Mouse (Mus musculus): ENCODE measurements around the gene Iqck. TPM values are rescaled to one million over a fixed set of nuclear protein-coding genes. Genes with fewer than 3 reads are reported as not detected.
A peak's percentile ranks its signal among the peaks of the same experiment; 100 is the strongest.

The Iqck gene
- polyA plus RNA-seq, 1 experiment from 2014 or later = 3.8 TPM

DNA sequence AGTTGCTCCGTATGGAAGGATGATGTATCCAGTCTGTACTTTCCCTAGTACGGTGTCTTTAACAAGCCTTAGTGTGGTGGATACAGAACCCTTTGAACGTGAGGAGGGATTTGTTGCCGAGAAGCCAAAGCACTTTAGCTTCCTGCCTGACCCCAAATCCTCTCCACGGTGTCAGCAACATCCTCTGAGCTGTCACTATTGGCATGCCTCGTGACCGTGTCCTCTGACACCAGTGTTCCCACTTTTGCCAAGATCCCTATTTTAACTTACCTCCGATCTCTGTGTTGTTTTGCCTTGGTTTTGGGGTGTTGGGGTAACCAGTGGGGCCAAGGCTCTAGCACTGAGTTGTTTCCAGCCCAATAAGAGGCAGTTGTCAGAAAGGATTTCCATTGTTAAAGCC is 115.9 kb downstream of the Iqck start:
- H3K4me1 ChIP-seq (ENCODE audit: control insufficient read depth, insufficient read depth, low read depth, low read length) = peaks cover 6% of the 10 kb centered on the region

GRCm38 (mm10) chr7:118972306-118972705 is 116.8 kb downstream of the Iqck start:
- no peak overlapping the region for H3K9ac ChIP-seq (ENCODE audit: low read depth, low read length)
- H3K4me1 ChIP-seq (ENCODE audit: control insufficient read depth, insufficient read depth, low read depth, low read length) = peaks cover 14% of the 10 kb centered on the region
- H3K27me3 ChIP-seq (replicated peaks; ENCODE audit: control insufficient read depth, insufficient read depth, low read length) = no peaks in the 10 kb centered on the region
- H3K36me3 ChIP-seq (ENCODE audit: control insufficient read depth, insufficient read depth, low read length) = no peaks in the 10 kb centered on the region; the same call in 1 of the 2 replicates
- H3K4me2 ChIP-seq (ENCODE audit: low read length) = no peak overlapping the region
- H3K4me3 ChIP-seq (ENCODE audit: low read length) = no peak overlapping the region
- H3K9me3 ChIP-seq (ENCODE audit: control insufficient read depth, low read length) = no peaks in the 10 kb centered on the region
- ATAC-seq = no peak
- H3K27ac ChIP-seq (ENCODE audit: low read depth, low read length) = no peak overlapping the region
- 20% methylated on average over 5 of the region's 5 CpGs for WGBS

More for the DNA sequence above, 115.9 kb downstream of the Iqck start:
- Histone ChIP-seq H3K27ac (ENCODE audit: low read depth, low read length) (no peak overlapping the region), H3K4me3 (ENCODE audit: low read length) (no peak overlapping the region), H3K36me3 (ENCODE audit: control insufficient read depth, insufficient read depth, low read length) (no peaks in the 10 kb centered on the region; the same call in 1 of the 2 replicates), H3K9me3 (ENCODE audit: control insufficient read depth, low read length) (no peaks in the 10 kb centered on the region), H3K9ac (ENCODE audit: low read depth, low read length) (no peak overlapping the region), H3K27me3 (replicated peaks; ENCODE audit: control insufficient read depth, insufficient read depth, low read length) (no peaks in the 10 kb centered on the region), H3K4me2 (ENCODE audit: low read length) (no peak overlapping the region)
- ATAC-seq = no peak
- 79% methylated on average over 8 of the region's 8 CpGs for WGBS

- H3K27ac ChIP-seq (ENCODE audit: low read depth, low read length) = no peak overlapping the region
- ATAC-seq = no peak
- WGBS = 80% methylated on average over 4 of the region's 4 CpGs
Observed at GRCm38 (mm10) chr7:118973377-118973776, 117.8 kb downstream of the Iqck start.

GRCm38 (mm10) chr7:118975837-118976236 is 120.3 kb downstream of the Iqck start:
- ATAC-seq = no peak
- Histone ChIP-seq H3K36me3 (ENCODE audit: control insufficient read depth, insufficient read depth, low read length) (no peaks in the 10 kb centered on the region; the same call in 1 of the 2 replicates), H3K4me1 (ENCODE audit: control insufficient read depth, insufficient read depth, low read depth, low read length) (peaks cover 14% of the 10 kb centered on the region), H3K9me3 (ENCODE audit: control insufficient read depth, low read length) (no peaks in the 10 kb centered on the region), H3K9ac (ENCODE audit: low read depth, low read length) (no peak overlapping the region), H3K27me3 (replicated peaks; ENCODE audit: control insufficient read depth, insufficient read depth, low read length) (no peaks in the 10 kb centered on the region), H3K4me2 (ENCODE audit: low read length) (peak overlapping the region; percentile 6), H3K4me3 (ENCODE audit: low read length) (no peak overlapping the region), H3K27ac (ENCODE audit: low read depth, low read length) (peak overlapping the region; percentile 44)
- 71% methylated on average over 3 of the region's 3 CpGs for WGBS

More at GRCm38 (mm10) chr7:118973377-118973776, 117.8 kb downstream of the Iqck start:
- no peak overlapping the region for H3K4me2 ChIP-seq (ENCODE audit: low read length)
- no peaks in the 10 kb centered on the region for H3K27me3 ChIP-seq (replicated peaks; ENCODE audit: control insufficient read depth, insufficient read depth, low read length)
- H3K4me1 ChIP-seq (ENCODE audit: control insufficient read depth, insufficient read depth, low read depth, low read length) = peaks cover 14% of the 10 kb centered on the region
- H3K36me3 ChIP-seq (ENCODE audit: control insufficient read depth, insufficient read depth, low read length) = no peaks in the 10 kb centered on the region; the same call in 1 of the 2 replicates
- no peak overlapping the region for H3K9ac ChIP-seq (ENCODE audit: low read depth, low read length)
- H3K9me3 ChIP-seq (ENCODE audit: control insufficient read depth, low read length) = no peaks in the 10 kb centered on the region
- no peak overlapping the region for H3K4me3 ChIP-seq (ENCODE audit: low read length)

- peak overlapping the region; percentile 6 for H3K4me2 ChIP-seq (ENCODE audit: low read length)
- 27% methylated on average over 14 of the region's 14 CpGs for WGBS
- peak overlapping the region; percentile 11 for H3K4me3 ChIP-seq (ENCODE audit: low read length)
- H3K27me3 ChIP-seq (replicated peaks; ENCODE audit: control insufficient read depth, insufficient read depth, low read length) = no peaks in the 10 kb centered on the region
- ATAC-seq = peak; percentile 73
- H3K4me1 ChIP-seq (ENCODE audit: control insufficient read depth, insufficient read depth, low read depth, low read length) = peaks cover 14% of the 10 kb centered on the region
- H3K9ac ChIP-seq (ENCODE audit: low read depth, low read length) = peak overlapping the region; percentile 3; the same call in 1 of the 2 replicates
- H3K36me3 ChIP-seq (ENCODE audit: control insufficient read depth, insufficient read depth, low read length) = no peaks in the 10 kb centered on the region; the same call in 1 of the 2 replicates
- H3K27ac ChIP-seq (ENCODE audit: low read depth, low read length) = peak overlapping the region; percentile 44
- H3K9me3 ChIP-seq (ENCODE audit: control insufficient read depth, low read length) = no peaks in the 10 kb centered on the region
Observed at GRCm38 (mm10) chr7:118976414-118977166, 121.0 kb downstream of the Iqck start.

DNA sequence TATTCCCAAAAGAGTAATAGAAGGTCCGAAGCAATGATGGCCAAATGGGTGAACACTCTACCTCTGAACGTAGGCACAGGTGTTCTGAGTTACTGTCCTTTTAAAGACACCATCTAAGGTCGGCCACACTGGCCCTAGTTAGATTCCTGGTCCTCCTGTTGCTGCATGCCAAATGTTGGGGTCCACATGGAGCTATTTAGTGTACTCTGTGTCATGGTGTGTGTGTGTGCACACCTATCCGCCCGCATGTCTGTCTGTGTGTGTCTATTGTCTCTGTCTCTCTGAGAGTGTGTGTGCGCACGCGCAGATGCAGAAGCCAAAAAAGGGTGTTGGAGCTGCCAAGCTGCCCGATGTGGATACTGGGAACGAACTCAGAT is 121.6 kb downstream of the Iqck start:
- Histone ChIP-seq H3K4me2 (ENCODE audit: low read length) (0 out of 2 replicates have a peak overlapping the region, but pooled peaks have one; percentile 2), H3K4me3 (ENCODE audit: low read length) (no peak overlapping the region), H3K27me3 (replicated peaks; ENCODE audit: control insufficient read depth, insufficient read depth, low read length) (no peaks in the 10 kb centered on the region), H3K36me3 (ENCODE audit: control insufficient read depth, insufficient read depth, low read length) (no peaks in the 10 kb centered on the region; the same call in 1 of the 2 replicates), H3K27ac (ENCODE audit: low read depth, low read length) (peak overlapping the region; percentile 44), H3K4me1 (ENCODE audit: control insufficient read depth, insufficient read depth, low read depth, low read length) (peaks cover 14% of the 10 kb centered on the region), H3K9me3 (ENCODE audit: control insufficient read depth, low read length) (no peaks in the 10 kb centered on the region), H3K9ac (ENCODE audit: low read depth, low read length) (no peak overlapping the region)
- no peak for ATAC-seq
- 70% methylated on average over 10 of the region's 10 CpGs for WGBS

DNA sequence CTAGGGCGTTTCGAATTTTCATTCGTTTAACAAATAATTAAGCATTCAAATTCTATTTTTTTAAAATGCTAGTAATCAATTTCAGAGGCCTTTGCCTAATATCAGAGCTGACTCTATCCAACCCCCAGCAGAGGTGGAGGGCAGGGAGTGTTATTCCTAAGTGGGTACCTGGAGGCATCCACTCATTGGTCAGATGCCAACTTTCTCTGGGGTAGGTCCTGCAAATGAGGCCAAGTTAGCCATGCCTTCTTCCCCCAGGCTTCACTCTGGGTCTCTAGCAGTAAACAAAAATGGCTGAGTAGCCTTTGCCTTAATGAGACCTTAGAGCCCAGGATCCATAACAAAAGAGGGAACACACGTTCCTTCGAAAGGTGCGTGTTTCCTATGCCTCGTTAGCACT is 123.6 kb downstream of the Iqck start:
- Histone ChIP-seq H3K4me1 (ENCODE audit: control insufficient read depth, insufficient read depth, low read depth, low read length) (peaks cover 18% of the 10 kb centered on the region), H3K27me3 (replicated peaks; ENCODE audit: control insufficient read depth, insufficient read depth, low read length) (no peaks in the 10 kb centered on the region), H3K4me2 (ENCODE audit: low read length) (no peak overlapping the region), H3K4me3 (ENCODE audit: low read length) (no peak overlapping the region), H3K36me3 (ENCODE audit: control insufficient read depth, insufficient read depth, low read length) (no peaks in the 10 kb centered on the region; the same call in none of the 2 replicates), H3K9me3 (ENCODE audit: control insufficient read depth, low read length) (no peaks in the 10 kb centered on the region), H3K27ac (ENCODE audit: low read depth, low read length) (no peak overlapping the region), H3K9ac (ENCODE audit: low read depth, low read length) (no peak overlapping the region)
- WGBS = 86% methylated on average over 7 of the region's 7 CpGs
- no peak for ATAC-seq

GRCm38 (mm10) chr7:118979708-118980107 is 124.2 kb downstream of the Iqck start:
- no peak overlapping the region for H3K4me2 ChIP-seq (ENCODE audit: low read length)
- H3K9ac ChIP-seq (ENCODE audit: low read depth, low read length) = no peak overlapping the region
- no peak overlapping the region for H3K27ac ChIP-seq (ENCODE audit: low read depth, low read length)
- WGBS = 69% methylated on average over 9 of the region's 9 CpGs
- peaks cover 19% of the 10 kb centered on the region for H3K4me1 ChIP-seq (ENCODE audit: control insufficient read depth, insufficient read depth, low read depth, low read length)
- H3K36me3 ChIP-seq (ENCODE audit: control insufficient read depth, insufficient read depth, low read length) = no peaks in the 10 kb centered on the region; the same call in 1 of the 2 replicates
- no peaks in the 10 kb centered on the region for H3K9me3 ChIP-seq (ENCODE audit: control insufficient read depth, low read length)
- H3K27me3 ChIP-seq (replicated peaks; ENCODE audit: control insufficient read depth, insufficient read depth, low read length) = no peaks in the 10 kb centered on the region
- ATAC-seq = no peak
- no peak overlapping the region for H3K4me3 ChIP-seq (ENCODE audit: low read length)

- Histone ChIP-seq H3K4me3 (ENCODE audit: low read length) (no peak overlapping the region), H3K36me3 (ENCODE audit: control insufficient read depth, insufficient read depth, low read length) (no peaks in the 10 kb centered on the region; the same call in 1 of the 2 replicates), H3K4me1 (ENCODE audit: control insufficient read depth, insufficient read depth, low read depth, low read length) (peaks cover 14% of the 10 kb centered on the region), H3K27me3 (replicated peaks; ENCODE audit: control insufficient read depth, insufficient read depth, low read length) (no peaks in the 10 kb centered on the region), H3K9me3 (ENCODE audit: control insufficient read depth, low read length) (no peaks in the 10 kb centered on the region), H3K9ac (ENCODE audit: low read depth, low read length) (no peak overlapping the region), H3K4me2 (ENCODE audit: low read length) (no peak overlapping the region), H3K27ac (ENCODE audit: low read depth, low read length) (no peak overlapping the region)
- ATAC-seq = peak; percentile 18; the same call in 1 of the 2 replicates
- WGBS = 58% methylated on average over 4 of the region's 4 CpGs
Observed at GRCm38 (mm10) chr7:118981346-118981745, 125.8 kb downstream of the Iqck start.
